Mouse (Mus musculus) liver, adult (tissue): ENCODE results near the gene Ficd.

Experiments used
- GATA4 ChIP-seq: IDR thresholded peaks from 2 replicates; pipeline ENCODE4 v1.6.1; 2014; ENCODE audit warnings: mild to moderate bottlenecking, low read length; ENCODE audit not compliant: insufficient replicate concordance

Ficd gene

GRCm38 (mm10) chr5:113735345-113736112, at the start of gene Ficd:
TSS of gene Ficd (plus strand) at chr5:113735803.
- TF ChIP-seq GATA4 = peak; percentile 12; the same call in 1 of the 2 replicates

GRCm38 (mm10) chr5:113687514-113687913, 48.1 kb upstream of the Ficd start:
- no peak for TF ChIP-seq GATA4

GRCm38 (mm10) chr5:113690069-113690548, 45.5 kb upstream of the Ficd start:
- no peak for TF ChIP-seq GATA4

- TF ChIP-seq GATA4 = no peak
These were observed 44.7 kb upstream of the Ficd start for GRCm38 (mm10) chr5:113690866-113691265.

- TF ChIP-seq GATA4 = no peak
These were observed 42.3 kb upstream of the Ficd start for GRCm38 (mm10) chr5:113693196-113693755.

GRCm38 (mm10) chr5:113694000-113694399, 41.6 kb upstream of the Ficd start:
- TF ChIP-seq GATA4 = no peak

- TF ChIP-seq GATA4 = no peak
These were observed 41.2 kb upstream of the Ficd start for GRCm38 (mm10) chr5:113694415-113694814.

GRCm38 (mm10) chr5:113700388-113701023, 35.1 kb upstream of the Ficd start:
- TF ChIP-seq GATA4 = no peak

- no peak for TF ChIP-seq GATA4
These were observed 31.6 kb upstream of the Ficd start for GRCm38 (mm10) chr5:113703803-113704585.

GRCm38 (mm10) chr5:113712861-113713260, 22.7 kb upstream of the Ficd start:
- TF ChIP-seq GATA4 = no peak

- TF ChIP-seq GATA4 = no peak
These were observed 18.8 kb upstream of the Ficd start for GRCm38 (mm10) chr5:113716581-113717388.

GRCm38 (mm10) chr5:113719221-113719661, 16.4 kb upstream of the Ficd start:
- no peak for TF ChIP-seq GATA4

GRCm38 (mm10) chr5:113722224-113723013, 13.2 kb upstream of the Ficd start:
- no peak for TF ChIP-seq GATA4
